Mouse (Mus musculus): ENCODE results near the gene Gm16429. TPM values are rescaled to one million over a fixed set of nuclear protein-coding genes. Genes with fewer than 3 reads are reported as not detected.
"Not testable (repeated sequence)": the region's sequence is repeated elsewhere in the genome, so short reads cannot be mapped to it uniquely, and the experiment has no call there.

The Gm16429 gene
- polyA plus RNA-seq (2014; fragmentation: Nextera tagmentation; extraction: Ambion mirVana), result not detected in 2 replicates

DNA sequence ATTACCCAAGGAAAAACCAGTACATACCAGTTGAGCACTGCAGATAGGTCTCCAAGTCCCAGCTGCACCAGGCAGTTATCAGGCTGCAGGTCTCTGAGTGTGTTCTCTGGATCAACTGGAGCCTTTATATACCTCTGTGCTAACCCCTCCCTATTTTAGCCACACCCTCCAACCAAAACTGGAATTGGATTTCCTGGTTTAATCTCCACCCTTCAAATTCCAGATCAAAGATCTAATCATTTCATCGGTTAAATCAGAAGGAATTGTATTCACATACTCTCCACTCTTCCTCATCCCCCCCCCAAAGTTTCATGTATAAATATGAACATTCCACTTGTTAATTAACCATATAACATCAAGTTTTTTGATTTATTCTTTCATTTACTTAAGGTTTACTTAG lies at the start of gene Gm16429:
Gene Gm16429 (minus strand): TSS at position 101 of the 400 bp plus-strand sequence.
- H3K27ac ChIP-seq (ENCODE audit: low read depth, low read length); ATAC-seq (replicated peaks; ENCODE audit: low FRiP score); H3K4me1 ChIP-seq (replicated peaks; ENCODE audit: control insufficient read depth, insufficient read depth, low read length); H3K9ac ChIP-seq (ENCODE audit: low read depth, low read length); H3K36me3 ChIP-seq (ENCODE audit: control insufficient read depth, insufficient read depth, low read length); DNase-seq (ENCODE audit: low spot score); H3K27me3 ChIP-seq (replicated peaks; ENCODE audit: control insufficient read depth, insufficient read depth, low read length); H3K4me3 ChIP-seq (ENCODE audit: low read depth, low read length); H3K9me3 ChIP-seq (ENCODE audit: control insufficient read depth, low read length); H3K4me2 ChIP-seq: not testable (repeated sequence)
- WGBS, result no CpG with 5 or more reads among the region's 1 CpGs

Other genes starting within 250 kb of the Gm16429 start
- not detected in 2 replicates for gene Gm7792, start 85.3 kb downstream of the Gm16429 start, polyA plus RNA-seq (2014; fragmentation: Nextera tagmentation; extraction: Ambion mirVana)
- not detected in 2 replicates for gene BC061212, start 141.5 kb upstream of the Gm16429 start, polyA plus RNA-seq (2014; fragmentation: Nextera tagmentation; extraction: Ambion mirVana)
- gene Gm6351, start 147.3 kb upstream of the Gm16429 start, polyA plus RNA-seq (2014; fragmentation: Nextera tagmentation; extraction: Ambion mirVana), result not detected in 2 replicates